Mouse (Mus musculus) gonadal fat pad, adult 2 months (tissue): ENCODE results near the gene Spdl1. TPM values are rescaled to one million over a fixed set of nuclear protein-coding genes. Genes with fewer than 3 reads are reported as not detected.

Experiments used
- DNase-seq: peaks from one replicate; pipeline ENCODE4 v3.0.0-alpha.2; 2012; ENCODE audit warnings: low read depth
- polyA plus RNA-seq: library from polyadenylated mRNA; depleted of rRNA; stranded (reverse); fragments of >200 nt; gene quantifications from 2 replicates; pipeline ENCODE4 v1.2.3, GENCODE M21; 2012; rRNA removed

Gene Spdl1
- 0.47 and 0.58 TPM in 2 replicates for polyA plus RNA-seq

GRCm38 (mm10) chr11:34833318-34834086, at the start of gene Spdl1:
Gene Spdl1, minus strand, starts transcription at chr11:34833641.
- no peak for DNase-seq

- DNase-seq = no peak
Measured at GRCm38 (mm10) chr11:34881528-34881927, 48.1 kb upstream of the Spdl1 start.

- DNase-seq = no peak
Measured at GRCm38 (mm10) chr11:34879678-34880077, 46.2 kb upstream of the Spdl1 start.

GRCm38 (mm10) chr11:34873861-34874260, 40.4 kb upstream of the Spdl1 start:
- no peak for DNase-seq

GRCm38 (mm10) chr11:34872432-34872831, 39.0 kb upstream of the Spdl1 start:
- no peak for DNase-seq

- no peak for DNase-seq
Measured at GRCm38 (mm10) chr11:34871991-34872390, 38.5 kb upstream of the Spdl1 start.

GRCm38 (mm10) chr11:34871456-34871855, 38.0 kb upstream of the Spdl1 start:
- DNase-seq = no peak

GRCm38 (mm10) chr11:34868626-34869025, 35.2 kb upstream of the Spdl1 start:
- DNase-seq = no peak

- DNase-seq = no peak
Measured at GRCm38 (mm10) chr11:34865741-34866270, 32.4 kb upstream of the Spdl1 start.

- no peak for DNase-seq
Measured at GRCm38 (mm10) chr11:34865181-34865580, 31.7 kb upstream of the Spdl1 start.

GRCm38 (mm10) chr11:34856652-34857051, 23.2 kb upstream of the Spdl1 start:
- DNase-seq = no peak

GRCm38 (mm10) chr11:34846268-34846652, 12.8 kb upstream of the Spdl1 start:
- no peak for DNase-seq

GRCm38 (mm10) chr11:34845567-34846267, 12.3 kb upstream of the Spdl1 start:
- no peak for DNase-seq

- DNase-seq = no peak
Measured at GRCm38 (mm10) chr11:34843517-34843916, 10.1 kb upstream of the Spdl1 start.

GRCm38 (mm10) chr11:34840283-34840682, 6.8 kb upstream of the Spdl1 start:
- DNase-seq = no peak

GRCm38 (mm10) chr11:34839051-34839450, 5.6 kb upstream of the Spdl1 start:
- no peak for DNase-seq

GRCm38 (mm10) chr11:34836272-34836671, 2.8 kb upstream of the Spdl1 start:
- no peak for DNase-seq

- no peak for DNase-seq
Measured at GRCm38 (mm10) chr11:34832678-34833077, 763 bp downstream of the Spdl1 start.

- DNase-seq = no peak
Measured at GRCm38 (mm10) chr11:34827803-34828202, 5.6 kb downstream of the Spdl1 start.

GRCm38 (mm10) chr11:34826940-34827339, 6.5 kb downstream of the Spdl1 start:
- no peak for DNase-seq

GRCm38 (mm10) chr11:34824791-34825190, 8.7 kb downstream of the Spdl1 start:
- DNase-seq = no peak

- DNase-seq = no peak
Measured at GRCm38 (mm10) chr11:34814767-34815166, 18.7 kb downstream of the Spdl1 start.

GRCm38 (mm10) chr11:34814319-34814718, 19.1 kb downstream of the Spdl1 start:
- DNase-seq = no peak
